Mouse (Mus musculus): Measurements from ENCODE around the gene Diexf. TPM values are rescaled to one million over a fixed set of nuclear protein-coding genes. Genes with fewer than 3 reads are reported as not detected.

Gene Diexf
- 16.4 and 27.4 TPM in 2 replicates for polyA plus RNA-seq (2012; rRNA removed; ENCODE audit: low replicate concordance)

GRCm38 (mm10) chr1:193129786-193130455 lies at the start of gene Diexf:
TSS of gene Diexf (minus strand) at chr1:193130272.

DNA sequence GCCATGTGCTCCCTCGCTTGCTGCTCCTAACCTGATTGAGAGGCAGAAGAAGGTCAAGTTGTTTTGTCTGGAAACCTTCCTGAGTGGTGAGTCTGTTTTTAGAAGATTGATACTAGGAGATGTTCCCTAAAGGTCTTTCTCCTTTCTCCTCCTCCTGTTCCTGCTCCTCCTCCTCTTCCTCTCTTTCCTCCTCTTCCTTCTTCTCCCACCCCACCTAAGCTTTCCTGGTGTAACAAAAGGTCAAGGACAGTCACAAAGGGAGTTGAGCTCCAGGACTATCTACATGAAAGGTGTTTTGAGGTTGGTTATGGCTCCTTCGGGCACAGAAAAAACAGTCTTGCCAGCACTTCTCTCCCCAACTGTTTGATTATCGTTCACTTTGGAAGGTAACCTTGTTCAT lies 37.7 kb upstream of the Diexf start, which contains the start of gene A130010J15Rik:
Gene A130010J15Rik, plus strand, starts transcription at position 301 of the 400 bp plus-strand sequence.

GRCm38 (mm10) chr1:193152872-193153271 lies 22.8 kb upstream of the Diexf start, which contains the start of gene Irf6:
TSS of gene Irf6 (plus strand) at chr1:193153111.

Other genes starting within 250 kb of the Diexf start
- 0.14 and 0.26 TPM in 2 replicates for gene Syt14, start 94.5 kb downstream of the Diexf start, polyA plus RNA-seq (2012; rRNA removed; ENCODE audit: low replicate concordance)
- gene Irf6, start 22.8 kb upstream of the Diexf start, polyA plus RNA-seq (2012; rRNA removed; ENCODE audit: low replicate concordance) = 28.7 and 30.3 TPM in 2 replicates
- gene A130010J15Rik, start 37.8 kb upstream of the Diexf start, polyA plus RNA-seq (2012; rRNA removed; ENCODE audit: low replicate concordance) = 2.5 and 5.3 TPM in 2 replicates
- 16.6 and 28.4 TPM in 2 replicates for gene Traf3ip3, start 71.4 kb upstream of the Diexf start, polyA plus RNA-seq (2012; rRNA removed; ENCODE audit: low replicate concordance)
- gene Lamb3, start 77.4 kb upstream of the Diexf start, polyA plus RNA-seq (2012; rRNA removed; ENCODE audit: low replicate concordance) = 14.6 and 15.5 TPM in 2 replicates
- 97.7 and 174 TPM in 2 replicates for gene Hsd11b1, start 133.8 kb upstream of the Diexf start, polyA plus RNA-seq (2012; rRNA removed; ENCODE audit: low replicate concordance)
- gene G0s2, start 142.9 kb upstream of the Diexf start, polyA plus RNA-seq (2012; rRNA removed; ENCODE audit: low replicate concordance) = 498 and 534 TPM in 2 replicates
- gene Camk1g, start 240.0 kb upstream of the Diexf start, polyA plus RNA-seq (2012; rRNA removed; ENCODE audit: low replicate concordance) = 0.49 and 1.0 TPM in 2 replicates

Data from mammary gland, adult 2 months (tissue).